Comparison of ENCODE assay signal across 10 mouse cellular contexts in genomic region chr11:69760160-69760900, GRCm38 (mm10). TPM values are rescaled to one million over a fixed set of nuclear protein-coding genes. Genes with fewer than 3 reads are reported as not detected.
DNase-seq lines count a peak whose midpoint lies in the region; ATAC-seq and TF ChIP-seq lines count a peak whose summit lies in the region.
"Had no signal": no experiment of that assay in that cellular context is flagged by ENCODE, and none has a peak within 500 bp of the region (broad histone marks: within the 10 kb centered on the region; RNA-seq: fewer than 3 reads in every experiment).

No protein-coding gene starts in this region.

- no peaks in the 10 kb centered on the region for H3K9me3 ChIP-seq in heart, embryonic 13.5 days
- H3K9me3 ChIP-seq in heart, postnatal 0 days (replicated peaks; ENCODE audit: control insufficient read depth, low read length) = no peaks in the 10 kb centered on the region
- H3K9me3 ChIP-seq in liver, postnatal 0 days (ENCODE audit: low read length) = no peaks in the 10 kb centered on the region

- peak overlapping the region; percentile 99 for H3K27ac ChIP-seq in heart, embryonic 13.5 days (replicated peaks)
- no peak overlapping the region for H3K27ac ChIP-seq in bone marrow, adult 2 months (ENCODE audit: control insufficient read depth, insufficient read depth, low read depth, low read length, poor library complexity)
- peak overlapping the region; percentile 98 for H3K27ac ChIP-seq in heart, postnatal 0 days (ENCODE audit: low read depth)
- H3K27ac ChIP-seq in liver, postnatal 0 days (ENCODE audit: low read depth) = 0 out of 2 replicates have a peak overlapping the region, but pooled peaks have one; percentile 95

- no peak for TF ChIP-seq CTCF in bone marrow, adult 2 months (IDR thresholded peaks at IDR 0.05; ENCODE audit: control insufficient read depth, insufficient read depth, low read length)
- TF ChIP-seq CTCF in heart, postnatal 0 days (IDR thresholded peaks at IDR 0.05; ENCODE audit: low read depth) = no peak
- TF ChIP-seq CTCF in liver, postnatal 0 days (IDR thresholded peaks at IDR 0.05; ENCODE audit: low read depth) = no peak

- TF ChIP-seq POLR2A in bone marrow, adult 2 months (IDR thresholded peaks at IDR 0.05; ENCODE audit: borderline replicate concordance, control insufficient read depth, low read depth, low read length) = no peak

- H3K4me1 ChIP-seq in heart, embryonic 13.5 days = peaks cover 37% of the 10 kb centered on the region
- peaks cover 2% of the 10 kb centered on the region for H3K4me1 ChIP-seq in bone marrow, adult 2 months (ENCODE audit: control insufficient read depth, insufficient read depth, low read length)
- H3K4me1 ChIP-seq in heart, postnatal 0 days (ENCODE audit: control insufficient read depth, insufficient read depth) = peaks cover 28% of the 10 kb centered on the region
- H3K4me1 ChIP-seq in liver, postnatal 0 days (ENCODE audit: insufficient read depth) = peaks cover 30% of the 10 kb centered on the region

- intact Hi-C loops in heart, postnatal 10 days (cut with DNase I) = no loop called here

- 80% methylated on average over 14 of the region's 14 CpGs for WGBS in heart, embryonic 13.5 days
- WGBS in bone marrow, adult 2 months = 71% methylated on average over 14 of the region's 14 CpGs
- 83% methylated on average over 14 of the region's 14 CpGs for WGBS in heart, postnatal 0 days
- 79% methylated on average over 14 of the region's 14 CpGs for WGBS in liver, postnatal 0 days (ENCODE audit: insufficient replicate concordance)

- no peak for DNase-seq in heart, postnatal 10 days
- no peak for DNase-seq in heart, postnatal 0 days (ENCODE audit: low spot score)
- no peak for DNase-seq in liver, postnatal 0 days
- no peak for DNase-seq in thymus, postnatal 36 days
- DNase-seq in spleen, postnatal 10 days (ENCODE audit: low spot score in 2 of 2) = no peak
- DNase-seq in layer of hippocampus, adult 11-12 months (ENCODE audit: low spot score) = no peak

- peaks cover 3% of the 10 kb centered on the region; the same call in 1 of the 2 replicates for H3K36me3 ChIP-seq in heart, embryonic 13.5 days
- H3K36me3 ChIP-seq in heart, postnatal 0 days (replicated peaks; ENCODE audit: control insufficient read depth, insufficient read depth, low read length) = no peaks in the 10 kb centered on the region
- no peaks in the 10 kb centered on the region for H3K36me3 ChIP-seq in liver, postnatal 0 days (replicated peaks; ENCODE audit: insufficient read depth, low read length)

- TF ChIP-seq EP300 in heart, postnatal 0 days (IDR thresholded peaks at IDR 0.05; ENCODE audit: low read depth) = no peak
- TF ChIP-seq EP300 in liver, postnatal 0 days (IDR thresholded peaks at IDR 0.05; ENCODE audit: low read depth) = no peak

- H3K27me3 ChIP-seq in heart, embryonic 13.5 days (replicated peaks) = no peaks in the 10 kb centered on the region
- no peaks in the 10 kb centered on the region for H3K27me3 ChIP-seq in heart, postnatal 0 days (ENCODE audit: control insufficient read depth, insufficient read depth, low read length)
- H3K27me3 ChIP-seq in liver, postnatal 0 days (ENCODE audit: insufficient read depth, low read length) = no peaks in the 10 kb centered on the region

- H3K4me2 ChIP-seq in heart, embryonic 13.5 days = peak overlapping the region; percentile 75
- no peak overlapping the region for H3K4me2 ChIP-seq in heart, postnatal 0 days (ENCODE audit: low read depth, low read length)
- peak overlapping the region; percentile 96 for H3K4me2 ChIP-seq in liver, postnatal 0 days (ENCODE audit: low read depth, low read length)

- no peak for ATAC-seq in heart, embryonic 13.5 days (ENCODE audit: extremely low read depth, insufficient number of reproducible peaks, low FRiP score, low TSS enrichment)
- ATAC-seq in heart, postnatal 0 days (ENCODE audit: insufficient read depth, low read depth) = no peak
- no peak for ATAC-seq in liver, postnatal 0 days

- peak overlapping the region; percentile 69; the same call in 1 of the 2 replicates for H3K4me3 ChIP-seq in heart, embryonic 13.5 days
- peak overlapping the region; percentile 14 for H3K4me3 ChIP-seq in bone marrow, adult 2 months (replicated peaks; ENCODE audit: control insufficient read depth, low read depth, low read length)
- H3K4me3 ChIP-seq in heart, postnatal 0 days (ENCODE audit: low read depth, low read length) = no peak overlapping the region
- H3K4me3 ChIP-seq in liver, postnatal 0 days (ENCODE audit: low read depth, low read length) = peak overlapping the region; percentile 71

- H3K9ac ChIP-seq in heart, embryonic 13.5 days = peak overlapping the region; percentile 95
- 0 out of 2 replicates have a peak overlapping the region, but pooled peaks have one; percentile 74 for H3K9ac ChIP-seq in heart, postnatal 0 days (replicated peaks; ENCODE audit: low read depth, low read length)
- no peak overlapping the region for H3K9ac ChIP-seq in liver, postnatal 0 days (replicated peaks)

RNA-seq across cellular contexts. Expression of gene Slc35g3, which starts 1.4 kb away (rescaled TPM):
- polyA plus RNA-seq in heart, embryonic 13.5 days (2015; fragmentation: Nextera tagmentation; extraction: Ambion mirVana) = 0.19 and 0.51 TPM in 2 replicates
- total RNA-seq in heart, postnatal 10 days (2021) = under 1 TPM; 0.17 to 0.40 TPM
- polyA plus RNA-seq in bone marrow, adult 2 months (2011; ENCODE audit: insufficient read depth, insufficient read length, low replicate concordance, missing spikeins) = not detected in 2 replicates
- not detected in 2 replicates for total RNA-seq in heart, postnatal 0 days (2014; rRNA removed; ENCODE audit: low replicate concordance)
- 0.18 TPM in 1 of 2 replicates, not detected in the other for polyA plus RNA-seq in heart, postnatal 0 days (2015; fragmentation: Nextera tagmentation; extraction: Ambion mirVana)
- polyA plus RNA-seq in liver, postnatal 0 days (2015; fragmentation: Nextera tagmentation; extraction: Ambion mirVana) = not detected in 2 replicates
- total RNA-seq: megakaryocyte-erythroid progenitor cell, adult 5-6 weeks had no signal
- polyA plus RNA-seq: cortical plate, adult 2 months had no signal

RNA-seq across cellular contexts. Expression of gene Polr2a, which starts 1.9 kb away (rescaled TPM):
- polyA plus RNA-seq in heart, embryonic 13.5 days (2015; fragmentation: Nextera tagmentation; extraction: Ambion mirVana) = 16.1 and 19.1 TPM in 2 replicates
- 10 to 100 TPM; 44.5 to 47.5 TPM for total RNA-seq in heart, postnatal 10 days (2021)
- polyA plus RNA-seq in bone marrow, adult 2 months (2011; ENCODE audit: insufficient read depth, insufficient read length, low replicate concordance, missing spikeins) = 28.8 and 49.2 TPM in 2 replicates
- 13.4 and 15.6 TPM in 2 replicates for total RNA-seq in heart, postnatal 0 days (2014; rRNA removed; ENCODE audit: low replicate concordance)
- polyA plus RNA-seq in heart, postnatal 0 days (2015; fragmentation: Nextera tagmentation; extraction: Ambion mirVana) = 6.2 and 6.6 TPM in 2 replicates
- polyA plus RNA-seq in liver, postnatal 0 days (2015; fragmentation: Nextera tagmentation; extraction: Ambion mirVana) = 6.6 and 6.8 TPM in 2 replicates

RNA-seq across cellular contexts. Expression of gene Zbtb4, which starts 5.4 kb away (rescaled TPM):
- polyA plus RNA-seq in heart, embryonic 13.5 days (2015; fragmentation: Nextera tagmentation; extraction: Ambion mirVana) = 2.7 and 3.1 TPM in 2 replicates
- 10 to 100 TPM; 42.2 to 43.9 TPM for total RNA-seq in heart, postnatal 10 days (2021)
- polyA plus RNA-seq in bone marrow, adult 2 months (2011; ENCODE audit: insufficient read depth, insufficient read length, low replicate concordance, missing spikeins) = 8.4 and 13.8 TPM in 2 replicates
- total RNA-seq in heart, postnatal 0 days (2014; rRNA removed; ENCODE audit: low replicate concordance) = 21.2 and 28.7 TPM in 2 replicates
- 2.6 and 2.9 TPM in 2 replicates for polyA plus RNA-seq in heart, postnatal 0 days (2015; fragmentation: Nextera tagmentation; extraction: Ambion mirVana)
- polyA plus RNA-seq in liver, postnatal 0 days (2015; fragmentation: Nextera tagmentation; extraction: Ambion mirVana) = 0.67 and 0.75 TPM in 2 replicates

RNA-seq across cellular contexts. Expression of gene Chrnb1, which starts 35.4 kb away (rescaled TPM):
- 6.8 and 7.9 TPM in 2 replicates for polyA plus RNA-seq in heart, embryonic 13.5 days (2015; fragmentation: Nextera tagmentation; extraction: Ambion mirVana)
- 1 to 10 TPM; 5.8 to 7.1 TPM for total RNA-seq in heart, postnatal 10 days (2021)
- 1.8 and 3.5 TPM in 2 replicates for polyA plus RNA-seq in bone marrow, adult 2 months (2011; ENCODE audit: insufficient read depth, insufficient read length, low replicate concordance, missing spikeins)
- 2.5 and 11.2 TPM in 2 replicates for total RNA-seq in heart, postnatal 0 days (2014; rRNA removed; ENCODE audit: low replicate concordance)
- polyA plus RNA-seq in heart, postnatal 0 days (2015; fragmentation: Nextera tagmentation; extraction: Ambion mirVana) = 2.7 and 3.1 TPM in 2 replicates
- 0.73 and 0.76 TPM in 2 replicates for polyA plus RNA-seq in liver, postnatal 0 days (2015; fragmentation: Nextera tagmentation; extraction: Ambion mirVana)

RNA-seq across cellular contexts. Expression of gene Fgf11, which starts 41.3 kb away (rescaled TPM):
- 2.0 and 2.3 TPM in 2 replicates for polyA plus RNA-seq in heart, embryonic 13.5 days (2015; fragmentation: Nextera tagmentation; extraction: Ambion mirVana)
- total RNA-seq in heart, postnatal 10 days (2021) = 1 to 10 TPM; 1.9 to 3.5 TPM
- polyA plus RNA-seq in bone marrow, adult 2 months (2011; ENCODE audit: insufficient read depth, insufficient read length, low replicate concordance, missing spikeins) = 0.32 and 1.00 TPM in 2 replicates
- total RNA-seq in heart, postnatal 0 days (2014; rRNA removed; ENCODE audit: low replicate concordance) = 5.3 and 5.7 TPM in 2 replicates
- 0.75 and 1.0 TPM in 2 replicates for polyA plus RNA-seq in heart, postnatal 0 days (2015; fragmentation: Nextera tagmentation; extraction: Ambion mirVana)
- 0.04 and 0.07 TPM in 2 replicates for polyA plus RNA-seq in liver, postnatal 0 days (2015; fragmentation: Nextera tagmentation; extraction: Ambion mirVana)
